In the genomic region with DNA sequence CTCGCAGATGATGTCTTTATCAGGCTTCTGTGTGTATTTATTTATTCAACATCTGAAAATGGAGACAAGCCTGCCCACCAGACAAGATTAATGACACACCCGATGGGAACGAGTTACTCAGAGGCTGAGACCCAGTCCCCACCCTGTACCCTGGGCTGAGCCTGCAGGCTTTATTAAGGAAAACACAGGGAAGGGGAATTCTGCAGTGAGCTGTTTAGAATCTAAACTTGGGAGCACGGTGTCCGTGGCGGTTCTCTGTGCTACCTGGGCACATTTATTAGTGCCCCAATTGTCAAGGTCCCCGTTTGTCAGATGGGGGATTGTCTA, we compare ENCODE assay signal across 9 mouse cellular contexts.
DNase-seq lines count a peak whose midpoint lies in the region; ATAC-seq lines count a peak whose summit lies in the region.
"Had no signal": no experiment of that assay in that cellular context is flagged by ENCODE, and none has a peak within 500 bp of the region (broad histone marks: within the 10 kb centered on the region; RNA-seq: fewer than 3 reads in every experiment).

No protein-coding gene starts in this region.

- DNase-seq in kidney, adult 9 months = no peak
- no peak for DNase-seq in cerebellum, adult 8-10 months
- DNase-seq in frontal cortex, postnatal 10 days (ENCODE audit: low spot score in 2 of 2) = no peak

- H3K9ac ChIP-seq in kidney, embryonic 16.5 days (replicated peaks; ENCODE audit: low read length) = no peak overlapping the region
- H3K9ac ChIP-seq in forebrain, embryonic 16.5 days (replicated peaks; ENCODE audit: low read depth, low read length) = no peak overlapping the region
- no peak overlapping the region for H3K9ac ChIP-seq in limb, embryonic 13.5 days
- H3K9ac ChIP-seq in neural tube, embryonic 14.5 days (replicated peaks; ENCODE audit: low read depth, low read length) = no peak overlapping the region
- H3K9ac ChIP-seq: liver, embryonic 15.5 days had no signal

- H3K27me3 ChIP-seq in kidney, embryonic 16.5 days (ENCODE audit: insufficient read depth, low read length) = no peaks in the 10 kb centered on the region
- H3K27me3 ChIP-seq in forebrain, embryonic 16.5 days (replicated peaks; ENCODE audit: control insufficient read depth, insufficient read depth, low read length) = no peaks in the 10 kb centered on the region; the same call in 1 of the 2 replicates
- 0 out of 2 replicates have a peak, but pooled peaks cover 7% of the 10 kb centered on the region for H3K27me3 ChIP-seq in limb, embryonic 13.5 days
- H3K27me3 ChIP-seq in neural tube, embryonic 14.5 days (ENCODE audit: control insufficient read depth, insufficient read depth, low read length) = no peaks in the 10 kb centered on the region
- H3K27me3 ChIP-seq: CH12.LX; liver, embryonic 15.5 days had no signal

- peak; percentile 36; the same call in 1 of the 2 replicates for ATAC-seq in kidney, embryonic 16.5 days (ENCODE audit: low FRiP score, low TSS enrichment)
- no peak for ATAC-seq in forebrain, embryonic 16.5 days
- no peak for ATAC-seq in limb, embryonic 13.5 days (ENCODE audit: low FRiP score, low read depth)
- ATAC-seq in neural tube, embryonic 14.5 days (ENCODE audit: low read depth) = no peak

- H3K36me3 ChIP-seq in kidney, embryonic 16.5 days (ENCODE audit: insufficient read depth, low read length) = no peaks in the 10 kb centered on the region
- H3K36me3 ChIP-seq in forebrain, embryonic 16.5 days (ENCODE audit: control insufficient read depth, insufficient read depth) = no peaks in the 10 kb centered on the region
- H3K36me3 ChIP-seq in limb, embryonic 13.5 days = no peaks in the 10 kb centered on the region
- no peaks in the 10 kb centered on the region for H3K36me3 ChIP-seq in neural tube, embryonic 14.5 days (ENCODE audit: control insufficient read depth, insufficient read depth, low read length)
- H3K36me3 ChIP-seq: liver, embryonic 15.5 days had no signal

- peak overlapping the region; percentile 67 for H3K27ac ChIP-seq in kidney, embryonic 16.5 days (ENCODE audit: low read length)
- H3K27ac ChIP-seq in forebrain, embryonic 16.5 days (ENCODE audit: low read length) = no peak overlapping the region
- no peak overlapping the region for H3K27ac ChIP-seq in limb, embryonic 13.5 days
- H3K27ac ChIP-seq in neural tube, embryonic 14.5 days (ENCODE audit: low read depth, low read length) = no peak overlapping the region
- H3K27ac ChIP-seq: liver, embryonic 15.5 days had no signal

- H3K4me2 ChIP-seq in kidney, embryonic 16.5 days (replicated peaks; ENCODE audit: low read depth, low read length) = peak overlapping the region; percentile 32
- H3K4me2 ChIP-seq in forebrain, embryonic 16.5 days (ENCODE audit: low read length) = 0 out of 2 replicates have a peak overlapping the region, but pooled peaks have one; percentile 24
- H3K4me2 ChIP-seq in limb, embryonic 13.5 days (replicated peaks) = peak overlapping the region; percentile 35; the same call in 1 of the 2 replicates
- H3K4me2 ChIP-seq in neural tube, embryonic 14.5 days (ENCODE audit: low read depth, low read length) = peak overlapping the region; percentile 25; the same call in 1 of the 2 replicates
- H3K4me2 ChIP-seq: liver, embryonic 15.5 days had no signal

- H3K4me1 ChIP-seq in kidney, embryonic 16.5 days (ENCODE audit: insufficient read depth, low read length) = peaks cover 22% of the 10 kb centered on the region
- H3K4me1 ChIP-seq in forebrain, embryonic 16.5 days (replicated peaks; ENCODE audit: control insufficient read depth, insufficient read depth, low read length) = peaks cover 12% of the 10 kb centered on the region
- H3K4me1 ChIP-seq in limb, embryonic 13.5 days = peaks cover 15% of the 10 kb centered on the region
- H3K4me1 ChIP-seq in neural tube, embryonic 14.5 days (ENCODE audit: control insufficient read depth, insufficient read depth, low read length) = peaks cover 10% of the 10 kb centered on the region; the same call in 1 of the 2 replicates
- H3K4me1 ChIP-seq: liver, embryonic 15.5 days had no signal

- WGBS in kidney, embryonic 16.5 days = 1% methylated on average over 7 of the region's 7 CpGs
- 6% methylated on average over 7 of the region's 7 CpGs for WGBS in forebrain, embryonic 16.5 days
- 2% methylated on average over 7 of the region's 7 CpGs for WGBS in limb, embryonic 13.5 days
- WGBS in neural tube, embryonic 14.5 days = 4% methylated on average over 7 of the region's 7 CpGs

- no peak overlapping the region for H3K4me3 ChIP-seq in kidney, embryonic 16.5 days (ENCODE audit: low read length)
- no peak overlapping the region for H3K4me3 ChIP-seq in forebrain, embryonic 16.5 days (replicated peaks; ENCODE audit: low read length)
- no peak overlapping the region for H3K4me3 ChIP-seq in limb, embryonic 13.5 days
- no peak overlapping the region for H3K4me3 ChIP-seq in neural tube, embryonic 14.5 days (ENCODE audit: low read depth, low read length)
- H3K4me3 ChIP-seq: liver, embryonic 15.5 days had no signal

- no peaks in the 10 kb centered on the region for H3K9me3 ChIP-seq in kidney, embryonic 16.5 days (ENCODE audit: low read length)
- H3K9me3 ChIP-seq in forebrain, embryonic 16.5 days (ENCODE audit: control insufficient read depth, low read length) = no peaks in the 10 kb centered on the region
- no peaks in the 10 kb centered on the region for H3K9me3 ChIP-seq in limb, embryonic 13.5 days
- no peaks in the 10 kb centered on the region for H3K9me3 ChIP-seq in neural tube, embryonic 14.5 days (ENCODE audit: control insufficient read depth, low read length)
- H3K9me3 ChIP-seq: liver, embryonic 15.5 days had no signal
